In the genomic region with DNA sequence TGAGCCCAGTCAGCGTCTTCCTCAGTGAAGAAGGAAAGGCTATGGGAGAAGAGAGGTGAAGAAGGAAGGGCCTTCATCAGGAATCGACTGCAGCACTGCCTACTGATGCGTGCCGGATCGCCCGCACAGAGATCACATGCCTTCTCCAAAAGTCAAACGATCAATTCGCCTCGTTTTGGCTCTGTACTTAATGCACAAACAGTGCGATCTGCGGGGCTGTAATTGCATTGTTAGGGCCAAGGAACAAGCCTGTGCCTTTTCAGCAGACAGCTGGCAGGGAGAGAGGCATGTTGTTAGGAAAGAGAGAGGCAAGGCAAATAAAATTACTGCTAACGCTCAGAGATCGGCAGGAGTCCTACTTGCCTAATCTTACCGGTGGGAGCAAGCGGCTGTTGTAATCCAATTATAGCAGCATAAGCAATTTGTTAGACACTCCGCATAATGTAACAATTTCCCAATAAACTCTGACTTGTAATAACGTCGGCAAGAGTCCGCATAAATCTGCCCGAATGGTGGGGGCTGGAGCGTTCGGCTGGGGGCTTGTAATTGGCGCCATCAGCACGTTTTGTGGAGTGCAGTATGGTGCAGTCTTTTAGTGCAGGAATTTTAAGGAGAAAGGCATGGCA, we compare ENCODE assay signal across 9 mouse cellular contexts.
DNase-seq lines count a peak whose midpoint lies in the region; ATAC-seq lines count a peak whose summit lies in the region.
"Had no signal": no experiment of that assay in that cellular context is flagged by ENCODE, and none has a peak within 500 bp of the region (broad histone marks: within the 10 kb centered on the region; RNA-seq: fewer than 3 reads in every experiment).

No protein-coding gene starts in this region.

- WGBS in forebrain, embryonic 13.5 days = 11% methylated on average over 24 of the region's 24 CpGs
- 25% methylated on average over 24 of the region's 24 CpGs for WGBS in limb, embryonic 15.5 days

- H3K9me3 ChIP-seq in forebrain, embryonic 13.5 days (replicated peaks) = no peaks in the 10 kb centered on the region
- H3K9me3 ChIP-seq in limb, embryonic 15.5 days = no peaks in the 10 kb centered on the region
- H3K9me3 ChIP-seq: liver, embryonic 13.5 days had no signal

- H3K36me3 ChIP-seq in forebrain, embryonic 13.5 days (ENCODE audit: poor library complexity, severe bottlenecking) = no peaks in the 10 kb centered on the region
- H3K36me3 ChIP-seq in limb, embryonic 15.5 days = 0 out of 2 replicates have a peak, but pooled peaks cover 3% of the 10 kb centered on the region

- peaks cover 48% of the 10 kb centered on the region for H3K4me1 ChIP-seq in forebrain, embryonic 13.5 days
- peaks cover 23% of the 10 kb centered on the region for H3K4me1 ChIP-seq in limb, embryonic 15.5 days

- H3K27ac ChIP-seq in forebrain, embryonic 13.5 days = peak overlapping the region; percentile 75
- H3K27ac ChIP-seq in limb, embryonic 15.5 days = no peak overlapping the region
- H3K27ac ChIP-seq: liver, embryonic 13.5 days had no signal

- peak; percentile 66 for ATAC-seq in forebrain, embryonic 13.5 days
- no peak for ATAC-seq in limb, embryonic 15.5 days (ENCODE audit: insufficient number of reproducible peaks, low FRiP score, low TSS enrichment, low read depth)

- peak overlapping the region; percentile 55 for H3K4me2 ChIP-seq in forebrain, embryonic 13.5 days
- peak overlapping the region; percentile 30 for H3K4me2 ChIP-seq in limb, embryonic 15.5 days
- H3K4me2 ChIP-seq: liver, embryonic 13.5 days had no signal

- no peaks in the 10 kb centered on the region for H3K27me3 ChIP-seq in forebrain, embryonic 13.5 days
- H3K27me3 ChIP-seq in limb, embryonic 15.5 days = no peaks in the 10 kb centered on the region
- H3K27me3 ChIP-seq: liver, embryonic 13.5 days had no signal

- DNase-seq in embryo, embryonic 11 days = peak; percentile 40
- DNase-seq in embryo, embryonic 10.5 days (ENCODE audit: low spot score) = no peak
- DNase-seq in ZHBTc4 (ENCODE audit: low read depth, low spot score) = peak; percentile 29
- DNase-seq in right cerebral cortex, postnatal 25 days = peak; percentile 40
- DNase-seq in adrenal gland, adult 2 months = no peak
- no peak for DNase-seq in thymus, postnatal 10 days (ENCODE audit: low spot score in 2 of 2)
- DNase-seq: liver, embryonic 13.5 days had no signal

- H3K4me3 ChIP-seq in forebrain, embryonic 13.5 days = peak overlapping the region; percentile 13
- no peak overlapping the region; the same call in 1 of the 2 replicates for H3K4me3 ChIP-seq in limb, embryonic 15.5 days
- H3K4me3 ChIP-seq: liver, embryonic 13.5 days had no signal

- H3K9ac ChIP-seq in forebrain, embryonic 13.5 days = peak overlapping the region; percentile 41; the same call in 1 of the 2 replicates
- no peak overlapping the region for H3K9ac ChIP-seq in limb, embryonic 15.5 days
- H3K9ac ChIP-seq: liver, embryonic 13.5 days had no signal

Comparison
In these comparisons a context has a peak if more than half of its experiments do, and no peak if none do; other contexts are left out.
1. DNase-seq: peak in embryo, embryonic 11 days (single experiment), ZHBTc4 (single experiment) and right cerebral cortex, postnatal 25 days (single experiment); none in embryo, embryonic 10.5 days (single experiment), adrenal gland, adult 2 months (single experiment) and thymus, postnatal 10 days (0 of 2).